Mouse (Mus musculus): ENCODE measurements around the gene Cyfip1. TPM values are rescaled to one million over a fixed set of nuclear protein-coding genes. Genes with fewer than 3 reads are reported as not detected.

The Cyfip1 gene
- total RNA-seq, 2 experiments from 2014 or later: 8.3 to 10.5 TPM

GRCm38 (mm10) chr7:55859956-55860355 lies 18.4 kb downstream of the Cyfip1 start:
- no peak for ATAC-seq (replicated peaks; ENCODE audit: low FRiP score, poor library complexity, severe bottlenecking)

- no peak for ATAC-seq (replicated peaks; ENCODE audit: low FRiP score, poor library complexity, severe bottlenecking)
Measured at GRCm38 (mm10) chr7:55861175-55861574, 19.6 kb downstream of the Cyfip1 start.

GRCm38 (mm10) chr7:55865044-55865443 lies 23.5 kb downstream of the Cyfip1 start:
- no peak for ATAC-seq (replicated peaks; ENCODE audit: low FRiP score, poor library complexity, severe bottlenecking)

- no peak for ATAC-seq (replicated peaks; ENCODE audit: low FRiP score, poor library complexity, severe bottlenecking)
Measured at GRCm38 (mm10) chr7:55865750-55866416, 24.3 kb downstream of the Cyfip1 start.

GRCm38 (mm10) chr7:55868247-55868646 lies 26.7 kb downstream of the Cyfip1 start:
- ATAC-seq (replicated peaks; ENCODE audit: low FRiP score, poor library complexity, severe bottlenecking): no peak

- ATAC-seq (replicated peaks; ENCODE audit: low FRiP score, poor library complexity, severe bottlenecking): no peak
Measured at GRCm38 (mm10) chr7:55869220-55869619, 27.7 kb downstream of the Cyfip1 start.

GRCm38 (mm10) chr7:55870340-55871020 lies 28.9 kb downstream of the Cyfip1 start:
- no peak for ATAC-seq (replicated peaks; ENCODE audit: low FRiP score, poor library complexity, severe bottlenecking)

GRCm38 (mm10) chr7:55871476-55871875 lies 29.9 kb downstream of the Cyfip1 start:
- ATAC-seq (replicated peaks; ENCODE audit: low FRiP score, poor library complexity, severe bottlenecking): no peak

- no peak for ATAC-seq (replicated peaks; ENCODE audit: low FRiP score, poor library complexity, severe bottlenecking)
Measured at GRCm38 (mm10) chr7:55874703-55875102, 33.2 kb downstream of the Cyfip1 start.

- ATAC-seq (replicated peaks; ENCODE audit: low FRiP score, poor library complexity, severe bottlenecking): no peak
Measured at GRCm38 (mm10) chr7:55877721-55878120, 36.2 kb downstream of the Cyfip1 start.

GRCm38 (mm10) chr7:55880882-55881281 lies 39.3 kb downstream of the Cyfip1 start:
- no peak for ATAC-seq (replicated peaks; ENCODE audit: low FRiP score, poor library complexity, severe bottlenecking)

GRCm38 (mm10) chr7:55888603-55889002 lies 47.1 kb downstream of the Cyfip1 start:
- ATAC-seq (replicated peaks; ENCODE audit: low FRiP score, poor library complexity, severe bottlenecking): no peak

GRCm38 (mm10) chr7:55889996-55890395 lies 48.5 kb downstream of the Cyfip1 start:
- ATAC-seq (replicated peaks; ENCODE audit: low FRiP score, poor library complexity, severe bottlenecking): no peak

GRCm38 (mm10) chr7:55890731-55891130 lies 49.2 kb downstream of the Cyfip1 start:
- ATAC-seq (replicated peaks; ENCODE audit: low FRiP score, poor library complexity, severe bottlenecking): no peak

GRCm38 (mm10) chr7:55891797-55892196 lies 50.3 kb downstream of the Cyfip1 start:
- no peak for ATAC-seq (replicated peaks; ENCODE audit: low FRiP score, poor library complexity, severe bottlenecking)

- no peak for ATAC-seq (replicated peaks; ENCODE audit: low FRiP score, poor library complexity, severe bottlenecking)
Measured at GRCm38 (mm10) chr7:55903766-55904165, 62.2 kb downstream of the Cyfip1 start.

GRCm38 (mm10) chr7:55905449-55905848 lies 63.9 kb downstream of the Cyfip1 start:
- ATAC-seq (replicated peaks; ENCODE audit: low FRiP score, poor library complexity, severe bottlenecking): no peak

GRCm38 (mm10) chr7:55909519-55909918 lies 68.0 kb downstream of the Cyfip1 start:
- no peak for ATAC-seq (replicated peaks; ENCODE audit: low FRiP score, poor library complexity, severe bottlenecking)

- no peak for ATAC-seq (replicated peaks; ENCODE audit: low FRiP score, poor library complexity, severe bottlenecking)
Measured at GRCm38 (mm10) chr7:55910356-55910755, 68.8 kb downstream of the Cyfip1 start.

GRCm38 (mm10) chr7:55911371-55911770 lies 69.8 kb downstream of the Cyfip1 start:
- ATAC-seq (replicated peaks; ENCODE audit: low FRiP score, poor library complexity, severe bottlenecking): no peak

GRCm38 (mm10) chr7:55912118-55912517 lies 70.6 kb downstream of the Cyfip1 start:
- ATAC-seq (replicated peaks; ENCODE audit: low FRiP score, poor library complexity, severe bottlenecking): no peak

All from erythroid progenitor cell, adult 5-6 weeks (primary cell).